Mouse (Mus musculus) T-helper 1 cell (primary cell): ENCODE measurements around the gene Ehd2.
"Not testable (repeated sequence)": the region's sequence is repeated elsewhere in the genome, so short reads cannot be mapped to it uniquely, and the experiment has no call there.

Experiments used
- in situ Hi-C: fragments of 300-600 bp; cut with MboI, MseI; formaldehyde crosslinking; loops from one replicate; pipeline ENCODE4 v1.15.1; 2025; ENCODE audit warnings: high pct_unique_total_duplicates

The Ehd2 gene

GRCm38 (mm10) chr7:15947653-15948260 is 19.6 kb downstream of the Ehd2 start:
- in situ Hi-C loops = no loop called here

- in situ Hi-C loops = no loop called here
These were observed 21.4 kb downstream of the Ehd2 start, which contains the start of gene Nop53 for GRCm38 (mm10) chr7:15945721-15946536. Nop53 (minus strand) TSS chr7:15946074.

DNA sequence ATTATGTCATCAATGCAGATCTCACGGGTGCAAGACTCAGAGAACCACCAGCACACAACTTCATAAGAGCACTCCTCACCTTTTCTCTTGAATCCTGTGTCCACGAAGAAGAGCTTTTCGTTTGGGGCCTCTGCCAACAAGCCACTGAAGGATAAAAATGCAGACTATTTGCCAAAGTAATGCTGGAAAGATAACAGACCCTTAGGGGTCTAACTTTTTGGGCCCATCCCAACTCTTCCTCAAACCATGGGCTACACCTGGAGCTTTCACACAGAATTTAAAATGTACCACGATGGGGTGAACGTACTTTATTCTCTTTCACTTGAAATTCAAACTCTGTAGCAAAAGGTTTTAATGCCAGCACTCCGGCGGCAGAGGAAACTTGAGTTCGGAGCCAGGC is 22.2 kb downstream of the Ehd2 start:
- in situ Hi-C loops = no loop called here

- in situ Hi-C loops = no loop called here
These were observed 23.1 kb downstream of the Ehd2 start for GRCm38 (mm10) chr7:15944311-15944710.

DNA sequence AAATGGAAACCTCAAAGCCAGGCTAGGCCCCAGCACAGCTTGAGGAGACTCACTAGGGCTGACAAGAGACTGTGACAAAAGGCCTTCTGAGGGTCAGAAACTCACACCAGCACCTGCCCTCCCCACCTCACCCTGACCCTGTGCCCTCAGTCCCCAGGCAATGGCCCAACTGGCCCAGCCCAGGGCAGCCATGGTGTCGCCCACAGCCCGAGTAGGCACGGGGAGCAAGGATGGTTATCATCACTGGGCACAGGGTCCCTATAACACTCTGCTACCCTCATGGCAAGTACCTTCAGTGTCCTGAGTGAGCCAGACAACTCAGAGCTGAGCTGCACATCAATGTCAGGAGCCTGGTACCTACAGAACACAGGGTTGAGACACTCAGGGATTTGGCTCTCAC is 28.7 kb downstream of the Ehd2 start:
- in situ Hi-C loops = no loop called here

DNA sequence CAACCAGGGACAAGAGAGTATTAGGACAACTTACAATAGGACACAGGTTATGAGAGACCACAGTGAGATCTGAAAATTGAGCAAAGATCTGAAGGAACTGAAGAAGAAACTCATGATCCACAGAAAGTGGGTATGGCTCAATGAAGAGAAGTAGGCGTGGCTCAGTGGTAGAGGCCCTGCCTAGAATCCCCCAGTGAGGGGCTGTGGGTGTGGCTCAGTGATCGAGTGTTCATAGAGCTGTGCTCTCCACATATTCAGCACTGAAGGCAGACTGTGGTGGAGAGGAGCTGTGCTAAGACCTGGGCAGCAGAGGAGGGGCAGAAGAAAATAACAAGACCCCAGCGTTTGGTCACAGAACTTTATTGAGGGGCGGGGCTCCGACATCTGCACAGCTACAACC is 29.9 kb downstream of the Ehd2 start:
- in situ Hi-C loops = no loop called here

DNA sequence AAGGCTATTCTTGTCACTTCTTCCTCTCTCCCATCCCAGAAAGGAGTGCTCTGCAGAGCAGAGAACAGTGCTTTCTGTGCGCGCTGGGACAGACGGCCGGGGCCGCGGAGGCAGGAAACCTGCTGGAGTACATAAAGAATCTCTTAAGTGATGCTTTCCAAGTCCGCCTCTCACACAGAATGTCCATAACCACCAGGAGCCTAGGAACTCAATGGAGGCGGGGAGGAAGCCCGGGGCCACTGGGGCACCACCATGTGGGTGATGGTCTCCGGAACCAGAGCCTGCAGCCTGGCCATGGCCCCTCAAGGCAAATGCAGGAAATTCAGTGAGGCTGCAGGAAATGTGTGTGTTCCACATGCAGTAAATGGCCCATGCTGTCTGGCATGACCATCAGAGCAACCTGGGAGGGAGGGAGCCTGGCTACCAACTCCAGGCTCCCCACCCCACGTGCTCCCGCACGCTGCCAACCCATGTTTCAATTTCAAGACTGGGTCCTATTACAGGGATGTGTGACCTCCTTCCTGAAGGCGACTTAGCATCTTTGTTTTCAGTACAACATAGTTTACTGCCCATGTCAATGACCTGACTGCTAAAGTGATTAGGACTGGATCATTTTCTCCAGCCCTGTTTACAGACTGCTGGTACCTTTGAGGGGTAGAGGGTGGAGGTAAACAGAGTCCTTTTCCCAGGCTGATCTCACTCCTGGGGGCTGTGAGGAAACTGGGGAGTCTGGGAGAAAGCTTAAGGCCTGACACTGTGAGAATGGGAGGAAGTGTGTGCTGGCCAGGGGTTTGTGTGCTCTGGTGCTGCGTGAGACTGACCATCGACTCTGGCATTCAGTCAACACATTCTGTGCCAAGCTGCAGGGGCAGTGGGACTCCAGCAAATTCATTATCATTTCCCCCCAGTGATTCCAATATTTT is 33.7 kb downstream of the Ehd2 start:
- in situ Hi-C loops = loop anchor here (5.0 kb wide), 1 partner anchor 39 kb away; no protein-coding TSS in a partner anchor

DNA sequence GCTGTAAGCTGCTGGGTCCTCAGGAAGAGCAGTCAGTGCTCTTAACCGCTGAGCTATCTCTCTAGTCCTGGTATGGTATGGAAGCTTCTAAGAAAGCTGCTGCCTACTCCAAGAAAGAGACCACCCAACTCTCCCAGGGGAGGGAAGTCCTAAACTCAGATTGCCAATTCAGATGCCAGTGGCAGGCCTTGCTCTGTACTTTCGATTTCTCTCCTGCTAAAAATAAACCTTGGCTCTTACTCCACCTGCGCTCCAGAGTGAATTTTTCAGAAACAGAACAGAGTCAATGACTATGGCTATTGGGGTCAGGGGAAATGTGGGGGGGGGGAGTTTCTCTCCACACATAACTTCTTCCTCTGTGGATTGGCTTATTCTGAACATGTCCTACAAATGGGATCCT is 35.7 kb downstream of the Ehd2 start:
- in situ Hi-C loops = loop anchor here (5.0 kb wide), 1 partner anchor 41 kb away; no protein-coding TSS in a partner anchor

DNA sequence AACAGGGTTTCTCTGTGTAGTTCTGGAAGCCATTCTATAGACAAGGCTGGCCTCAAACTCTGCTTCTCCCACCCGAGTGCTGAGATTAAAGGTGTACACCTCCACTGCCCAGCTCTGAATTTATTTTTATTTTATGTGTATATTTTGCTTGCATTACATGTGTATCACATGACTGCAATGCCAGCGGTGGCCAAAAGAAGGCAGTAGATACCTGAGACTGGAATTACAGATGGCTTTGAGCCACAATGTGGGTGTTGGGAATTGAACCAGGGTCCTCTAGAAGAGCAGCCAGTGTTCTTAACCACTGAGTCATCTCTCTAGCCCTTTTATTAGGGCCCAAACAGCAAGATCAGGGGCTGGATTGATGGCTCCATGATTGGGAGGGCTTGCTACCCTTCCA is 36.8 kb downstream of the Ehd2 start:
- in situ Hi-C loops = loop anchor here (5.0 kb wide), 1 partner anchor 42 kb away; no protein-coding TSS in a partner anchor

DNA sequence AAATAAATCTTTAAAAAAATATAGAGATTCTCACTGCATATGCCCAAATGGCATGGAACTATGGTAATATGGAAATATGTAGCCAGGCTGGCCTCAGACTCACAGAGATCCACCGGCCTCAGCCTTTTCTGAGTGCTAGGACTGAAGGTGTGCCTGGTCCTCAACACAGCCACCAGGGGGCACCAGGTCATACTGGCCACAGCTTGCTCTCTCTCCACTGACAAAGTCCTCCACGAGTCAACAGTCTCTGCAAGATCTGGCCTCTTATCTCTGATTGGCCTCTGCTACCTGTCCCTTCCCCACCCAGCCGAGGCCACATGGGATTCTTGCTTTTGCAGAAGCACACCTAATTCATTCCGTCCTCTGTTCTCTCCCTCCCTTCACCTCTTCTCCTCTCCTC is 37.5 kb downstream of the Ehd2 start:
- in situ Hi-C loops = loop anchor here (5.0 kb wide), 1 partner anchor 42 kb away; no protein-coding TSS in a partner anchor

DNA sequence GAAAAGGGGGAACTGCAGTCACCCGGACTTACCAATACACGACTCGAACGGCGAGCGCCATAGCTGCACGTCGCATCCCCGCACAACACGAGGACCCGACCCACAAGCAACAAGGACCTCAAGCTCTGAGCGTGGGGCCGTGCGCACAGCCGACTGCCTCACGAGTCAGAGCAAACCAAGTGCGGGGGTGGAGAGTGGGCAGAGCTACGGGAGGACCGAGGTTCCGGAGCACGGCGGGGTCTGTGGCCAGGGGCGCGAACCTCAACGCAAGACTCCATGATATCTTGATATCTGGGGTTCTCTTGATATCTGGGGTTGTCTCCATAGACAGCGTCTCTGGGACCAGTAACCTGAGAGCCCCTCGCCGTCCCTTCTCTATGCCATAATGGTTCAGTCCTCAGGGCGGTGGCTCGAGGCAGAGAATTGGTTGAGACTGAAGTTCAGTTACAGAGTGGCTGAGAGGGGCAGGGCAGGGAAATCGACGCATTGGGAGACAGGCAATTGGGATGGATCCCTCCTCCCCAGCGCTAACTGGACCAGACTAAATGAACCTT is 45.1 kb downstream of the Ehd2 start, which contains the start of gene Selenow:
Gene Selenow (minus strand): TSS at position 183 of the 554 bp plus-strand sequence.
- in situ Hi-C loops = no loop called here

- in situ Hi-C loops = no loop called here
These were observed 45.6 kb downstream of the Ehd2 start for GRCm38 (mm10) chr7:15921796-15922195.

DNA sequence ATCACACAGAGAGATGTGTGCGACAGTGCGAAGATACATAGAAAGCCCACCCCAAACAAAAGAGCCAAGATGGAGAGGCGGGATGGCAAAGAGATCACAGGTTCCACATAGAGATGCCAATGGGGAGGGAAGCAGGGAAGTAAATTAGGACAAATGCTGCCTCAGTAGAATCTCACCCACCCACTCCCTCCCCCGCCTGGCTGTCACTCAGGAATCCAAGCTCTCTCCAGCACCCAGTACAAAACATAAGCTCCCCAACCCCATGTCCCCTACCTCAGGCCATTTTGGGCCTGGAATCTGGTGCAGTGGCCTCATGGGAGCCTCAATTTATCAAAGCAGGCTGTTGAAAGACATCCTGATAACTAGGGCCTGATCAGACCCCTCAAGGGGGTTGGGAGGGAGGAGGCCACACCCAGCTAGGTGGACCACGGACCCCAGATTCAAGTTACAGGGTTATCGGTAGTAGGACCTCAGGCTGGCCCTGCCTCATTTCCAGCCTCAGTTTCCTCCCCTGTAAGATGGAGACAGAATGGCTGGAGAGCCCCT is 46.6 kb downstream of the Ehd2 start:
- in situ Hi-C loops = no loop called here

GRCm38 (mm10) chr7:15919947-15920346 is 47.4 kb downstream of the Ehd2 start:
- in situ Hi-C loops = no loop called here

GRCm38 (mm10) chr7:15918371-15918770 is 49.0 kb downstream of the Ehd2 start:
- in situ Hi-C loops = no loop called here

- in situ Hi-C loops = no loop called here
These were observed 50.4 kb downstream of the Ehd2 start for GRCm38 (mm10) chr7:15916996-15917395.

GRCm38 (mm10) chr7:15916134-15916723 is 51.1 kb downstream of the Ehd2 start:
- in situ Hi-C loops = no loop called here

- in situ Hi-C loops = not testable (repeated sequence)
These were observed 51.7 kb downstream of the Ehd2 start for GRCm38 (mm10) chr7:15915695-15916094.

DNA sequence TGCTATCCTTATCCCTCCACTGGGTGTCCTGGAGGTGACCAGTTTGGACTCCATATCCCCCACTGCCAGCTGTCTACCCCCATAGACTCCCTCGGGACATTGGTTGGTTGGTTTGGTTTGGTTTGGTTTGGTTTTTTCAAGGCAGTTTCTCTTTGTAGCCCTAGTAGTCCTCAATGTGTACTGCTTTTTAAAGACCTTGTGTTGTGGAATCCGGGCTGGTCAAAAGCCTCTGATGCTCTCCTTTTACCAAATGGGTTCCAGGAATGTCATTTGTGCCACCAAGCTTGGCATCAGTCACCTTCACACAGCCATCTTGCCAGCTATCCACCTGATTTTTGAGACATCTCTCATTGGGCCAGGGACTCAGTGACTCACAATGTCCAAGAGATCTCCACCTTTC is 52.6 kb downstream of the Ehd2 start:
- in situ Hi-C loops = no loop called here

DNA sequence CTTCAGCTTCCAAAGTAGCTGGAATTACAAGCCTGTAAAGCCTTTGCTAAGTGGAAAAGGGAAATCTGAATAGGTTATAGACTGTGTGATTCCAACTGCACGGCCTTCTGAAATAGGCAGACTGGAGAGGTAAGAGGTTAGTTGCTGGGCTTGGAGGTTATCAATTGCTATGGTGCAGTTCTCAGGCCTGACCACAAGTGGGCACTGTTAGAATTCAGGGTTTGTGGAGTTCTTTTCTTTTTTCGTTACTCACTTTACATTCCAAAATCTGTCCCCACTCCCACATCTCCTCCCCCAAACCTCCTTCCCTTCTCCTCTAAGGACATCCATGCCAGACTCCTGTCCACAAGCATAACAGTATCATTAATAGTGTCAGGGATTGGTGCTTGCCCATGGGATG is 53.1 kb downstream of the Ehd2 start:
- in situ Hi-C loops = no loop called here

- in situ Hi-C loops = no loop called here
These were observed 55.2 kb downstream of the Ehd2 start for GRCm38 (mm10) chr7:15912183-15912582.
